Mouse (Mus musculus) kidney, embryonic 14.5 days (tissue): ENCODE measurements around the gene Camsap1. TPM values are rescaled to one million over a fixed set of nuclear protein-coding genes. Genes with fewer than 3 reads are reported as not detected.

ENCODE experiments used
- ATAC-seq: fragments of 200-750 bp; cut with Nextera tagmentation; 2 replicates; pipeline ENCODE4 v1.8.0; 2017; ENCODE audit warnings: moderate number of reproducible peaks, mild to moderate bottlenecking, moderate TSS enrichment, moderate library complexity; ENCODE audit not compliant: low FRiP score, low TSS enrichment
- H3K27ac ChIP-seq: fragments of 300-500 bp; sonication (generic); 2 replicates; pipeline ENCODE4 v1.5.1; 2014; ENCODE audit warnings: low read depth, mild to moderate bottlenecking, low read length, moderate library complexity, mixed read lengths
- H3K27me3 ChIP-seq: fragments of 300-500 bp; sonication (generic); 2 replicates; pipeline ENCODE4 v1.6.1; 2014; ENCODE audit warnings: mild to moderate bottlenecking, low read length; ENCODE audit not compliant: control insufficient read depth, insufficient read depth
- H3K36me3 ChIP-seq: fragments of 300-500 bp; sonication (generic); 2 replicates; pipeline ENCODE4 v1.6.1; 2014; ENCODE audit warnings: low read length, mixed read lengths; ENCODE audit not compliant: control insufficient read depth, insufficient read depth
- H3K4me1 ChIP-seq: fragments of 300-500 bp; sonication (generic); 2 replicates; pipeline ENCODE4 v1.6.1; 2014; ENCODE audit warnings: low read length, mixed read lengths; ENCODE audit not compliant: control insufficient read depth, insufficient read depth
- H3K4me2 ChIP-seq: fragments of 300-500 bp; sonication (generic); replicated peaks from 2 replicates; pipeline ENCODE4 v1.6.1; 2014; ENCODE audit warnings: low read depth, mild to moderate bottlenecking, low read length
- H3K4me3 ChIP-seq: fragments of 300-500 bp; sonication (generic); 2 replicates; pipeline ENCODE4 v1.5.1; 2014; ENCODE audit warnings: mild to moderate bottlenecking, low read length
- H3K9ac ChIP-seq: fragments of 300-500 bp; sonication (generic); 2 replicates; pipeline ENCODE4 v1.6.1; 2014; ENCODE audit warnings: low read depth, mild to moderate bottlenecking, low read length, moderate library complexity
- H3K9me3 ChIP-seq: fragments of 300-500 bp; sonication (generic); 2 replicates; pipeline ENCODE4 v1.6.1; 2016; ENCODE audit warnings: low read length; ENCODE audit not compliant: control insufficient read depth
- WGBS: fragments of 180-500 bp; shearing (Covaris S2); extraction: QIAGEN DNeasy Blood & Tissue Kit; methylation state at CpG from one replicate; pipeline ENCODE4 v1.1.7; 2014; 5-methylcytosine and 5-hydroxymethylcytosine counted together
- polyA plus RNA-seq: library from polyadenylated mRNA; unstranded; fragments of >200 nt; fragmentation: Nextera tagmentation; extraction: Ambion mirVana; gene quantifications from 2 replicates; pipeline ENCODE4 v1.2.1, GENCODE M21; 2014

Gene Camsap1
- polyA plus RNA-seq, 1 experiment from 2014 or later: 24.8 TPM

DNA sequence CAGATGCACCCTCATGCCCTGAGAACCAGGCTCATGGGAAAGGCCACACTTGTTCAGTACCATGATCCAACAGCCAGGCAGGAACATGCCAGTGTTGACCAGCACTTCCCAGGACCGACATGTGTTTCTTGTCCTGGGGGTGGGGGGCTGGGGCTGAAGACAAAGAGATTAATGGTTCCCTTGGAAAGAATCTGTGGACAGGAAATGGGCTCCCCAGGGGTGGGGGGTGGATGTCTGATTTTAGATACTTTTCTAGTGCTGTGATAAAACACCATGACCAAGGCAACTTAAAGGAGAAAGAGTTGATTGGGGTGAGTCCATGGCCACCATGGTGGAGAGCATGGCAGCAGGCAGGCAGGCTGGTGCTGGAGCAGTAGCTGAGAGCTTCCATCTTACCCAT, 100.8 kb downstream of the Camsap1 start:
- H3K4me1 ChIP-seq: no peaks in the 10 kb centered on the region
- no peak overlapping the region for H3K4me2 ChIP-seq
- H3K36me3 ChIP-seq: no peaks in the 10 kb centered on the region
- H3K4me3 ChIP-seq: no peak overlapping the region
- H3K27ac ChIP-seq: no peak overlapping the region
- ATAC-seq: no peak
- H3K9ac ChIP-seq: no peak overlapping the region
- peaks cover 19% of the 10 kb centered on the region for H3K27me3 ChIP-seq
- WGBS: 29% methylated on average over 1 of the region's 1 CpGs
- H3K9me3 ChIP-seq: no peaks in the 10 kb centered on the region

- Histone ChIP-seq H3K36me3 (no peaks in the 10 kb centered on the region), H3K4me3 (no peak overlapping the region), H3K9ac (no peak overlapping the region), H3K4me1 (no peaks in the 10 kb centered on the region), H3K27me3 (peaks cover 21% of the 10 kb centered on the region), H3K27ac (no peak overlapping the region), H3K4me2 (no peak overlapping the region), H3K9me3 (no peaks in the 10 kb centered on the region)
- ATAC-seq: no peak
- 73% methylated on average over 4 of the region's 4 CpGs for WGBS
Measured at GRCm38 (mm10) chr2:25879061-25879460, 104.0 kb downstream of the Camsap1 start.

DNA sequence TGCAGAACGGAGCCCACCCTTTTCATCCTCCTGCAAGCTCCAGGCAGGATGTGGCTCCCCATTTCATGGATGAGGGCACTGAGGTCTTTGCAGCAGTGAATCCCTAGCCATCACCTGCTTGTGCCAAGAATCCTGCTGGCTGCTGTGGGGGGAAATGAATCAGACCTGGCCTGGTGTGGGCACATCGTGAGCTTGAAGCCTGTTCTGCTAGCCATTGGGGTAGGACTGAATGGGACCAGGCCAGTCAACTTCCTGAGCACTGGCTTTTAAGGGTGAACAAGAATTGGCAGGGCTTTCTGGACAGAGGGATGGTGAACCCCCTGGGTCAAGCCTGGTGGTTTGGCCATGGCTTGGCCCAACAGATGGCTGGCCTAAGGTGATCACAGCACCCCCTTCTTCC, 104.6 kb downstream of the Camsap1 start:
- H3K27ac ChIP-seq: no peak overlapping the region
- no peak overlapping the region for H3K4me2 ChIP-seq
- H3K9me3 ChIP-seq: no peaks in the 10 kb centered on the region
- no peaks in the 10 kb centered on the region for H3K4me1 ChIP-seq
- ATAC-seq: no peak
- H3K4me3 ChIP-seq: no peak overlapping the region
- no peaks in the 10 kb centered on the region for H3K36me3 ChIP-seq
- H3K9ac ChIP-seq: no peak overlapping the region
- 86% methylated on average over 2 of the region's 2 CpGs for WGBS
- H3K27me3 ChIP-seq: peaks cover 21% of the 10 kb centered on the region

DNA sequence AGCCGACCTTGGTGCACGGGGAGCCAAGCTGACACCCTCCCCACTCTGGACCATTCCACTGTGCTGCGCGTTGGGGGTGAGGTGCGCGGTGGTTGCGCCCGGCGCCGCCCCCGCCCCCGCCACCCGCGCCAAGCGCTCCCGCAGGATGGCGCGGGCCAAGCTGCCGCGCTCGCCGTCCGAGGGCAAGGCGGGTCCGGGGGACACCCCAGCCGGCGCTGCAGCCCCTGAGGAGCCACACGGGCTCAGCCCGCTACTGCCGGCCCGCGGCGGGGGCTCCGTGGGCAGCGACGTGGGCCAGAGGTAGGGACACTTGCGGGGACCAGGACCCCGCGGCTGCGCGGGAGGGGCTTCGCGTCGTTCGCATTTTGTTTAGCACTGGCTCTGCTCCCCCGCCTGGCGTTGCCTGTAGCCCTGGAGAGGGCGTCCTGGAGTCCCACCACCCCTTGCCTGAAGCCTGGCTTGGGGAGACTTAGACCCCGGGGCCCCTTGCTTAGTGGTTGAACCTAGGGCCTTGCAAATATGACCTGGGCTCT, 105.3 kb downstream of the Camsap1 start:
- Histone ChIP-seq H3K9ac (peak overlapping the region; percentile 38; the same call in 1 of the 2 replicates), H3K27ac (no peak overlapping the region), H3K4me2 (peak overlapping the region; percentile 61), H3K9me3 (no peaks in the 10 kb centered on the region), H3K4me1 (no peaks in the 10 kb centered on the region), H3K27me3 (peaks cover 21% of the 10 kb centered on the region), H3K36me3 (no peaks in the 10 kb centered on the region), H3K4me3 (peak overlapping the region; percentile 35)
- WGBS: 2% methylated on average over 43 of the region's 49 CpGs
- ATAC-seq: no peak

GRCm38 (mm10) chr2:25877250-25877735, 105.8 kb downstream of the Camsap1 start:
- no peaks in the 10 kb centered on the region for H3K36me3 ChIP-seq
- ATAC-seq: no peak
- 25% methylated on average over 7 of the region's 7 CpGs for WGBS
- no peaks in the 10 kb centered on the region for H3K4me1 ChIP-seq
- H3K27ac ChIP-seq: no peak overlapping the region
- H3K4me3 ChIP-seq: peak overlapping the region; percentile 35
- H3K4me2 ChIP-seq: peak overlapping the region; percentile 61
- no peaks in the 10 kb centered on the region for H3K9me3 ChIP-seq
- peaks cover 21% of the 10 kb centered on the region for H3K27me3 ChIP-seq
- 0 out of 2 replicates have a peak overlapping the region, but pooled peaks have one; percentile 38 for H3K9ac ChIP-seq

Other genes with a start within 250 kb of the Camsap1 start
- gene Obp2b, start 246.3 kb downstream of the Camsap1 start, polyA plus RNA-seq: not detected in 2 replicates
- 0.45 TPM in 1 of 2 replicates, not detected in the other for gene Lcn3, start 217.7 kb downstream of the Camsap1 start, polyA plus RNA-seq
- not detected in 2 replicates for gene Lcn11, start 206.3 kb downstream of the Camsap1 start, polyA plus RNA-seq
- not detected in 2 replicates for gene Gm13539, start 201.0 kb downstream of the Camsap1 start, polyA plus RNA-seq
- gene Glt6d1, start 167.4 kb downstream of the Camsap1 start, polyA plus RNA-seq: not detected in 2 replicates
- gene Lcn9, start 160.1 kb downstream of the Camsap1 start, polyA plus RNA-seq: not detected in 2 replicates
- gene Sohlh1, start 136.0 kb downstream of the Camsap1 start, polyA plus RNA-seq: not detected in 2 replicates
- gene Kcnt1, start 119.5 kb downstream of the Camsap1 start, polyA plus RNA-seq: 0.07 and 0.67 TPM in 2 replicates
- 80.0 and 94.3 TPM in 2 replicates for gene Ubac1, start 38.5 kb upstream of the Camsap1 start, polyA plus RNA-seq
- gene Nacc2, start 139.9 kb upstream of the Camsap1 start, polyA plus RNA-seq: 3.7 and 6.6 TPM in 2 replicates
- gene Lhx3, start 225.0 kb upstream of the Camsap1 start, polyA plus RNA-seq: not detected in 2 replicates